In genomic region chr10:17722653-17723410, GRCm38 (mm10) we compare ENCODE assay signal across 8 mouse cellular contexts. TPM values are rescaled to one million over a fixed set of nuclear protein-coding genes. Genes with fewer than 3 reads are reported as not detected.
A peak's percentile ranks its signal among the peaks of the same experiment; 100 is the strongest.
DNase-seq lines count a peak whose midpoint lies in the region; ATAC-seq and TF ChIP-seq lines count a peak whose summit lies in the region.

Gene Cited2 (plus strand): TSS chr10:17723218.

- peak; percentile 63 for TF ChIP-seq CTCF in gastrocnemius, adult 2 months (IDR thresholded peaks at IDR 0.05)
- peak; percentile 62 for TF ChIP-seq CTCF in hindbrain, postnatal 0 days (IDR thresholded peaks at IDR 0.05; ENCODE audit: low read depth)
- peak; percentile 52 for TF ChIP-seq CTCF in left cerebral cortex, adult 2 months (IDR thresholded peaks at IDR 0.05)

- peak; percentile 85 for DNase-seq in WW6 (ENCODE audit: low read depth, low spot score)
- DNase-seq in cerebellum, postnatal 4 days (ENCODE audit: low spot score in 2 of 2), result peak; percentile 100
- peak; percentile 99 for DNase-seq in gastrocnemius, adult 2 months
- peak; percentile 97 for DNase-seq in hindbrain, postnatal 0 days (ENCODE audit: low spot score)
- peak; percentile 98 to 100 for DNase-seq in left cerebral cortex, adult 2 months (ENCODE audit: extremely low spot score in 1 of 2, low spot score in 2 of 2)
- DNase-seq in right cerebral cortex, adult 2 months (ENCODE audit: low spot score in 2 of 2), result peak; percentile 99 to 100
- peak; percentile 98 for DNase-seq in urinary bladder, postnatal 14 days (ENCODE audit: low spot score)

- H3K27me3 ChIP-seq in hindbrain, postnatal 0 days (ENCODE audit: insufficient read depth, low read length), result no peaks in the 10 kb centered on the region

- H3K4me1 ChIP-seq in hindbrain, postnatal 0 days (ENCODE audit: insufficient read depth, low read length), result no peaks in the 10 kb centered on the region

- peak within 1 kb of the TSS; percentile 99 for H3K27ac ChIP-seq in gastrocnemius, adult 2 months
- peak within 1 kb of the TSS; percentile 99 for H3K27ac ChIP-seq in hindbrain, postnatal 0 days
- peak within 1 kb of the TSS; percentile 98 for H3K27ac ChIP-seq in left cerebral cortex, adult 2 months

- ATAC-seq in hindbrain, postnatal 0 days, result peak; percentile 87
- ATAC-seq in megakaryocyte, adult 5-6 weeks (ENCODE audit: poor library complexity, severe bottlenecking), result peak; percentile 58

- peak within 1 kb of the TSS; percentile 93 for H3K9ac ChIP-seq in hindbrain, postnatal 0 days (replicated peaks; ENCODE audit: low read length)

- intact Hi-C loops in gastrocnemius, adult 2 months (cut with DNase I), result loop anchor here (1.0 to 10.0 kb wide), 6 partner anchors 201 to 1148 kb away; no protein-coding TSS in a partner anchor
- intact Hi-C loops in left cerebral cortex, adult 2 months (cut with DNase I), result loop anchor here (1.0 to 10.0 kb wide), 10 partner anchors 159 to 1918 kb away; no protein-coding TSS in a partner anchor

- under 1% methylated on average over 55 of the region's 55 CpGs for WGBS in hindbrain, postnatal 0 days

- H3K4me2 ChIP-seq in hindbrain, postnatal 0 days (ENCODE audit: low read depth, low read length), result peak within 1 kb of the TSS; percentile 90

- peak within 1 kb of the TSS; percentile 93 for H3K4me3 ChIP-seq in gastrocnemius, adult 2 months
- peak within 1 kb of the TSS; percentile 98 for H3K4me3 ChIP-seq in hindbrain, postnatal 0 days (ENCODE audit: low read length)
- H3K4me3 ChIP-seq in left cerebral cortex, adult 2 months, result peak within 1 kb of the TSS; percentile 93

- no peaks in the 10 kb centered on the region for H3K36me3 ChIP-seq in hindbrain, postnatal 0 days (ENCODE audit: insufficient read depth, low read length)

- no peaks in the 10 kb centered on the region for H3K9me3 ChIP-seq in hindbrain, postnatal 0 days (ENCODE audit: low read length)

RNA-seq across cellular contexts. Expression of gene Cited2, which starts in this region (rescaled TPM):
- 100 to 1,000 TPM in 1 of 2 experiments, 10 to 100 TPM in 1; 28.6 to 114 TPM for total RNA-seq in gastrocnemius, adult 2 months (2021)
- total RNA-seq in hindbrain, postnatal 0 days (2014; rRNA removed), result 102 and 112 TPM in 2 replicates
- 59.4 and 60.4 TPM in 2 replicates for polyA plus RNA-seq in hindbrain, postnatal 0 days (2015; fragmentation: Nextera tagmentation; extraction: Ambion mirVana)
- 10 to 100 TPM; 40.3 to 49.9 TPM for total RNA-seq in left cerebral cortex, adult 2 months (2021)
- 133 and 151 TPM in 2 replicates for total RNA-seq in megakaryocyte, adult 5-6 weeks (2015)
- total RNA-seq in megakaryocyte, adult 5-6 weeks (2017), result 55.1 and 85.7 TPM in 2 replicates

Comparison
In these comparisons a context has a peak if more than half of its experiments do, and no peak if none do; other contexts are left out.
1. Peak in every context shown above with its lines: DNase-seq, ATAC-seq, H3K4me3 ChIP-seq and H3K27ac ChIP-seq.